Mouse (Mus musculus) limb, embryonic 15.5 days (tissue): ENCODE results near the gene Fbrs. TPM values are rescaled to one million over a fixed set of nuclear protein-coding genes. Genes with fewer than 3 reads are reported as not detected.
A peak's percentile ranks its signal among the peaks of the same experiment; 100 is the strongest.
"Not testable (repeated sequence)": the region's sequence is repeated elsewhere in the genome, so short reads cannot be mapped to it uniquely, and the experiment has no call there.

Experiments used
- ATAC-seq: fragments of 200-750 bp; cut with Nextera tagmentation; 2 replicates; pipeline ENCODE4 v1.8.0; 2017; ENCODE audit warnings: low read depth, moderate TSS enrichment; ENCODE audit not compliant: insufficient number of reproducible peaks, low FRiP score, low TSS enrichment
- H3K27ac ChIP-seq: fragments of 300-500 bp; sonication (generic); 2 replicates; pipeline ENCODE4 v1.5.1; 2015; ENCODE audit warnings: moderate library complexity, mild to moderate bottlenecking, inconsistent platforms
- H3K27me3 ChIP-seq: fragments of 300-500 bp; sonication (generic); 2 replicates; pipeline ENCODE4 v1.6.1; 2015; ENCODE audit warnings: inconsistent platforms
- H3K36me3 ChIP-seq: fragments of 300-500 bp; sonication (generic); 2 replicates; pipeline ENCODE4 v1.6.1; 2015; ENCODE audit warnings: inconsistent platforms
- H3K4me1 ChIP-seq: fragments of 300-500 bp; sonication (generic); 2 replicates; pipeline ENCODE4 v1.6.1; 2015; ENCODE audit warnings: inconsistent platforms
- H3K4me2 ChIP-seq: fragments of 300-500 bp; sonication (generic); 2 replicates; pipeline ENCODE4 v1.6.1; 2015; ENCODE audit warnings: mild to moderate bottlenecking, inconsistent platforms
- H3K4me3 ChIP-seq: fragments of 300-500 bp; sonication (generic); 2 replicates; pipeline ENCODE4 v1.5.1; 2015; ENCODE audit warnings: mild to moderate bottlenecking, inconsistent platforms
- H3K9ac ChIP-seq: fragments of 300-500 bp; sonication (generic); 2 replicates; pipeline ENCODE4 v1.6.1; 2015; ENCODE audit warnings: inconsistent platforms
- H3K9me3 ChIP-seq: fragments of 300-500 bp; sonication (generic); 2 replicates; pipeline ENCODE4 v1.6.1; 2016; ENCODE audit warnings: inconsistent platforms
- WGBS: fragments of 180-500 bp; shearing (Covaris S2); methylation state at CpG from one replicate; pipeline ENCODE4 v1.1.7; 2015; 5-methylcytosine and 5-hydroxymethylcytosine counted together
- polyA plus RNA-seq: library from polyadenylated mRNA; unstranded; fragments of >200 nt; fragmentation: Nextera tagmentation; extraction: Ambion mirVana; gene quantifications from 2 replicates; pipeline ENCODE4 v1.2.1, GENCODE M21; 2015

Gene Fbrs
- polyA plus RNA-seq, 1 experiment from 2014 or later = 16.0 TPM

GRCm38 (mm10) chr7:127465670-127466069 lies 13.3 kb upstream of the Fbrs start:
- H3K4me2 ChIP-seq, H3K4me3 ChIP-seq, H3K9me3 ChIP-seq, H3K4me1 ChIP-seq, H3K27ac ChIP-seq, H3K9ac ChIP-seq, ATAC-seq, H3K27me3 ChIP-seq: not testable (repeated sequence)
- peaks cover 39% of the 10 kb centered on the region for H3K36me3 ChIP-seq
- 94% methylated on average over 2 of the region's 2 CpGs for WGBS

DNA sequence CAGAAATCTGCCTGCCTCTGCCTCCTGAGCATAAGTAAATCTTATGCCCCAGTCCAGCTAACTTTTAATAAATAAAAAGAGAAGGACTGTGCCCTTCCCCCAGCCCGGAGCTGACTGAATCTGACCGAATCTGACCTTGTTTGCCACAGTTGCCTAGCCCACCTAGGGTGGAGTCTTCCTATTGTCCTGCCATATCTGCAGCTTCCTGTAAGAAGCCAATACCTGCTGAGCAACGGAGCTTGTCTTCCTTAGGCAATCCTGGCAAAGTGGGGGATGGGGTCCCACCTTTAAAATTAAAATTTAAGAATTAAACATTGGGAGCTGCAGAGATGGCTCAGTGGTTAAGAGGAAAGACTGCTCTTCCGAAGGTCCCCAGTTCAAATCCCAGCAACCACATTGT lies 12.4 kb upstream of the Fbrs start:
- Histone ChIP-seq H3K4me3 (no peak overlapping the region), H3K4me1 (no peaks in the 10 kb centered on the region), H3K9me3 (no peaks in the 10 kb centered on the region), H3K4me2 (no peak overlapping the region), H3K27me3 (no peaks in the 10 kb centered on the region), H3K9ac (no peak overlapping the region), H3K36me3 (peaks cover 31% of the 10 kb centered on the region), H3K27ac (no peak overlapping the region)
- ATAC-seq = no peak
- WGBS = 98% methylated on average over 4 of the region's 4 CpGs

- WGBS = 6% methylated on average over 10 of the region's 10 CpGs
- peak overlapping the region; percentile 70 for H3K4me2 ChIP-seq
- peaks cover 11% of the 10 kb centered on the region for H3K4me1 ChIP-seq
- no peaks in the 10 kb centered on the region for H3K9me3 ChIP-seq
- H3K4me3 ChIP-seq = peak overlapping the region; percentile 85
- no peaks in the 10 kb centered on the region for H3K27me3 ChIP-seq
- H3K27ac ChIP-seq = peak overlapping the region; percentile 98
- peak overlapping the region; percentile 11; the same call in 1 of the 2 replicates for H3K9ac ChIP-seq
- peaks cover 43% of the 10 kb centered on the region for H3K36me3 ChIP-seq
- ATAC-seq = no peak
These were observed 8.8 kb upstream of the Fbrs start for GRCm38 (mm10) chr7:127470011-127470715.

DNA sequence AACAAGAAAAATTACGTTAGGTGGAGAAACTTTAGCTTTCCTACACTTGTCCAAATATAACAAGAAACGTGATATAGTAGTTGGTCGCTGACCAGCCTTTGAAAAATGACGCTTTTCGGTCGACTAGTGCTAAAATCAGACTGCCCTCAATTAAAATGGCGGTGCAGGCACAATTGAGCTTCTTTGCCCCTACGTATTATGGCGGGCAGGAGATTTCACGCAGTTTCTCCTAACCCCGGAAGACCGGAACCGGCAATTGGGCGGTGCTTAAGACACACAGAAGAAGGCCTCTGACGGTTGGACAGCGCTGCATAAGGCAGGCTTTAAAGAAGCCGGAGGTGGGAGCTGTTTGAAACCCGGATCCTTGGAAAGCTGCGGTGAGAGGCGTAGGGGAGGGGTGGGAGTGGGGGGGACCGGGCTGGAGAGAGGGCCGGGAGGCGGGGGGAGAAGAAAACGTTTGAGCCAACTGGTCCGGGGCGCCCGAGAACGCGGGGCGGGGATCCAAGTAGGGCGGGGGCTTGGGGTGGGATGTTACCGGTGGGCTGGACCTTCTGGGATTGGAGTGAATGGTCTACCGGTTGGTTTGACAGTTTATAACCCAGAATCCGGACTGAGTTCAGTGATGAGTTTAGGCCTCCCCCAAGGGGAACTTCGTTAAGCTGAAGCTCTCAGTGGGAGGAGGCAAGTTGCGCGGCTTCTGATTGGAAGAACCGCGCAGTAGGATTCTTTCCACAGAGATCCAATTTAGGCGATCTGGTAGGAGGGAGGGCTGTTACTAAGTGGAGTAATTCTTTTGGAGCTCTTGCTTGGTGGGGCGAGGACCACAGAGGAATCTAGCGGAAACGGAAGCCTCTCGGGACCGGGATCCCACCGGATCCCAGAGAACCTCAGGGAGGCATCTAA lies 8.0 kb upstream of the Fbrs start:
- Histone ChIP-seq H3K4me2 (peak overlapping the region; percentile 70), H3K36me3 (peaks cover 44% of the 10 kb centered on the region), H3K9ac (peak overlapping the region; percentile 88), H3K27me3 (no peaks in the 10 kb centered on the region), H3K9me3 (no peaks in the 10 kb centered on the region), H3K4me3 (peak overlapping the region; percentile 85), H3K4me1 (peaks cover 11% of the 10 kb centered on the region), H3K27ac (peak overlapping the region; percentile 98)
- ATAC-seq = peak; percentile 93
- under 1% methylated on average over 44 of the region's 46 CpGs for WGBS

GRCm38 (mm10) chr7:127471646-127472010 lies 7.4 kb upstream of the Fbrs start:
- peak overlapping the region; percentile 98 for H3K27ac ChIP-seq
- WGBS = under 1% methylated on average over 25 of the region's 25 CpGs
- H3K27me3 ChIP-seq = no peaks in the 10 kb centered on the region
- peak overlapping the region; percentile 70 for H3K4me2 ChIP-seq
- no peaks in the 10 kb centered on the region for H3K9me3 ChIP-seq
- H3K4me3 ChIP-seq = peak overlapping the region; percentile 85
- peak overlapping the region; percentile 88 for H3K9ac ChIP-seq
- H3K36me3 ChIP-seq = peaks cover 47% of the 10 kb centered on the region
- ATAC-seq = no peak
- peaks cover 14% of the 10 kb centered on the region for H3K4me1 ChIP-seq

GRCm38 (mm10) chr7:127472060-127472459 lies 6.9 kb upstream of the Fbrs start:
- WGBS = 0% methylated on average over 7 of the region's 7 CpGs
- Histone ChIP-seq H3K4me2 (peak overlapping the region; percentile 70), H3K27ac (peak overlapping the region; percentile 98), H3K36me3 (peaks cover 47% of the 10 kb centered on the region), H3K9ac (peak overlapping the region; percentile 88), H3K27me3 (no peaks in the 10 kb centered on the region), H3K4me3 (peak overlapping the region; percentile 85), H3K4me1 (peaks cover 18% of the 10 kb centered on the region), H3K9me3 (no peaks in the 10 kb centered on the region)
- no peak for ATAC-seq

DNA sequence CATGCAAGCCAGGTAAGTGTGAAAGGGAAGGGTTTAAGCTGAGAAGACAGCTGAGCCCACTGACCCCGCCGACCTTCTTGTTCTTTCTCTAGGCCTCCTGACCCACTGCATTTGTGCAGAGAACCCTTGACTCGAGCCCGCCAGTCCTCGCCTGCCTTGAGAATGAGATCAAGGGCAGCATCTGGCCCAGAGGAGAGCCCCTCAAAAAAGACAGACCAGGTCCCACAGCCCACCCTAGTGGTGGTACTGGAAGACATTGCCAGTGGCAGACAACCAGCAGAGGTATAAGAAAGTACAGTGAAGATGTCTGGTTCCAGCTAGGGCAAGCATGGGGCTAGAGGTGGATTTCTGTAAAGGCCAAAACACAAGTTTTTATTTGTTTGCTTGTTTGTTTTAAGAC lies 5.3 kb upstream of the Fbrs start:
- no peaks in the 10 kb centered on the region for H3K27me3 ChIP-seq
- H3K4me1 ChIP-seq = peaks cover 19% of the 10 kb centered on the region
- H3K4me3 ChIP-seq = no peak overlapping the region

GRCm38 (mm10) chr7:127474378-127475070 lies 4.5 kb upstream of the Fbrs start:
- no peak for ATAC-seq
- H3K9me3 ChIP-seq = no peaks in the 10 kb centered on the region
- 74% methylated on average over 6 of the region's 6 CpGs for WGBS
- H3K27ac ChIP-seq = no peak overlapping the region
- H3K36me3 ChIP-seq = peaks cover 35% of the 10 kb centered on the region
- H3K27me3 ChIP-seq = no peaks in the 10 kb centered on the region
- H3K4me2 ChIP-seq = no peak overlapping the region
- H3K4me1 ChIP-seq = peaks cover 19% of the 10 kb centered on the region
- H3K4me3 ChIP-seq = no peak overlapping the region
- no peak overlapping the region for H3K9ac ChIP-seq

More for the DNA sequence above, 5.3 kb upstream of the Fbrs start:
- Histone ChIP-seq H3K9me3 (no peaks in the 10 kb centered on the region), H3K27ac (no peak overlapping the region), H3K4me2 (no peak overlapping the region), H3K9ac (no peak overlapping the region), H3K36me3 (peaks cover 39% of the 10 kb centered on the region)
- WGBS = 89% methylated on average over 5 of the region's 5 CpGs
- ATAC-seq = no peak

GRCm38 (mm10) chr7:127475186-127475740 lies 3.7 kb upstream of the Fbrs start:
- 89% methylated on average over 11 of the region's 11 CpGs for WGBS
- no peaks in the 10 kb centered on the region for H3K27me3 ChIP-seq
- H3K4me3 ChIP-seq = no peak overlapping the region
- no peak for ATAC-seq
- no peak overlapping the region for H3K4me2 ChIP-seq
- H3K9ac ChIP-seq = no peak overlapping the region
- H3K27ac ChIP-seq = no peak overlapping the region
- peaks cover 35% of the 10 kb centered on the region for H3K36me3 ChIP-seq
- H3K4me1 ChIP-seq = peaks cover 26% of the 10 kb centered on the region
- no peaks in the 10 kb centered on the region for H3K9me3 ChIP-seq

- no peak overlapping the region for H3K4me2 ChIP-seq
- H3K9ac ChIP-seq = no peak overlapping the region
- no peak for ATAC-seq
- H3K27ac ChIP-seq = peak overlapping the region; percentile 22; the same call in 1 of the 2 replicates
- no peak overlapping the region for H3K4me3 ChIP-seq
- H3K9me3 ChIP-seq = no peaks in the 10 kb centered on the region
- H3K4me1 ChIP-seq = peaks cover 35% of the 10 kb centered on the region
- H3K27me3 ChIP-seq = no peaks in the 10 kb centered on the region
- H3K36me3 ChIP-seq = peaks cover 39% of the 10 kb centered on the region
- 95% methylated on average over 11 of the region's 11 CpGs for WGBS
These were observed 2.7 kb upstream of the Fbrs start for GRCm38 (mm10) chr7:127476336-127476735.

DNA sequence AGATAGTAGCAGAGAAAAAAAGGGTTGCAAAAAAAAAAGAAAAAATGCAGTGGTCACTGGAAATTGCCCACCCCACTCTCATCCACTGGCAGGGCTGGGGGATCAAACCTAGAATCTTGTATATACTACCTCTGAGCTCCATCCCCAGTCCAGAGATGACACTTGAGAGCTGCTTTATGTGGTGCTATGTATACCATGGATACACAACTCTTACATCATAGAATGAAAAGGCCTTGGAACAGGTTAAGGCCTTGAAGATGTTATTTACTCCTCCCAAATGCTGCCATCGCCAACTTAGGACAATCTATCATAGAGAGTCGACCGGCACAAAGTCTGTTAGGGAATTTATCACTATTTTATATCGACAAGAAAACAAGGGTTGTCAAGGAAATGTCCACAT lies 2.1 kb upstream of the Fbrs start:
- Histone ChIP-seq H3K4me2 (peak overlapping the region; percentile 66), H3K36me3 (peaks cover 42% of the 10 kb centered on the region), H3K9ac (peak overlapping the region; percentile 37; the same call in 1 of the 2 replicates), H3K4me1 (peaks cover 35% of the 10 kb centered on the region), H3K4me3 (peak overlapping the region; percentile 99), H3K27me3 (no peaks in the 10 kb centered on the region), H3K9me3 (no peaks in the 10 kb centered on the region), H3K27ac (peak overlapping the region; percentile 98)
- no peak for ATAC-seq
- 78% methylated on average over 4 of the region's 4 CpGs for WGBS
